Mouse (Mus musculus): ENCODE measurements around the gene Angptl4.
"Not testable (repeated sequence)": the region's sequence is repeated elsewhere in the genome, so short reads cannot be mapped to it uniquely, and the experiment has no call there.

Gene Angptl4

GRCm38 (mm10) chr17:33781124-33781977 is at the start of gene Angptl4:
TSS of gene Angptl4 (minus strand) at chr17:33781830.
- DNase-seq, result peak; percentile 51

- no peak for DNase-seq
Measured at GRCm38 (mm10) chr17:33829561-33829960, 47.9 kb upstream of the Angptl4 start.

GRCm38 (mm10) chr17:33828892-33829291 is 47.3 kb upstream of the Angptl4 start:
- no peak for DNase-seq

- peak; percentile 51 for DNase-seq
Measured at GRCm38 (mm10) chr17:33826850-33827249, 45.2 kb upstream of the Angptl4 start.

- no peak for DNase-seq
Measured at GRCm38 (mm10) chr17:33825462-33825861, 43.8 kb upstream of the Angptl4 start.

- not testable (repeated sequence) for DNase-seq
Measured at GRCm38 (mm10) chr17:33824997-33825330, 43.3 kb upstream of the Angptl4 start.

GRCm38 (mm10) chr17:33824084-33824996 is 42.7 kb upstream of the Angptl4 start, which contains the start of the genes Rps28 and Ndufa7:
TSS of gene Rps28 (minus strand) at chr17:33824562.
TSS of gene Ndufa7 (plus strand) at chr17:33824572.
- DNase-seq, result peak; percentile 98

GRCm38 (mm10) chr17:33823171-33823570 is 41.5 kb upstream of the Angptl4 start:
- not testable (repeated sequence) for DNase-seq

- DNase-seq, result no peak
Measured at GRCm38 (mm10) chr17:33822436-33822959, 40.9 kb upstream of the Angptl4 start.

- no peak for DNase-seq
Measured at GRCm38 (mm10) chr17:33817969-33818643, 36.5 kb upstream of the Angptl4 start.

- DNase-seq, result peak; percentile 94
Measured at GRCm38 (mm10) chr17:33817184-33817968, 35.7 kb upstream of the Angptl4 start.

GRCm38 (mm10) chr17:33816612-33817011 is 35.0 kb upstream of the Angptl4 start:
- DNase-seq, result no peak

- no peak for DNase-seq
Measured at GRCm38 (mm10) chr17:33815399-33815798, 33.8 kb upstream of the Angptl4 start.

- DNase-seq, result no peak
Measured at GRCm38 (mm10) chr17:33812990-33813389, 31.4 kb upstream of the Angptl4 start.

- no peak for DNase-seq
Measured at GRCm38 (mm10) chr17:33812475-33812874, 30.8 kb upstream of the Angptl4 start.

- DNase-seq, result no peak
Measured at GRCm38 (mm10) chr17:33811142-33811516, 29.5 kb upstream of the Angptl4 start.

GRCm38 (mm10) chr17:33810334-33811141 is 28.9 kb upstream of the Angptl4 start, which contains the start of gene Kank3:
TSS of gene Kank3 (plus strand) at chr17:33810519.
- peak; percentile 91 for DNase-seq

- no peak for DNase-seq
Measured at GRCm38 (mm10) chr17:33808192-33808591, 26.6 kb upstream of the Angptl4 start.

GRCm38 (mm10) chr17:33807181-33807888 is 25.7 kb upstream of the Angptl4 start:
- no peak for DNase-seq

GRCm38 (mm10) chr17:33804745-33805144 is 23.1 kb upstream of the Angptl4 start:
- no peak for DNase-seq
